Mouse (Mus musculus): ENCODE measurements around the gene Riox1.

- TF ChIP-seq CTCF (IDR thresholded peaks at IDR 0.05; ENCODE audit: extremely low read depth, insufficient read length, insufficient replicate concordance, low read depth, low read length) (no peak), POLR2A (IDR thresholded peaks at IDR 0.05; ENCODE audit: low read depth, low read length) (no peak)
Measured at GRCm38 (mm10) chr12:83937600-83937999, 12.8 kb upstream of the Riox1 start.
